Mouse (Mus musculus): ENCODE data around the gene Rgn. TPM values are rescaled to one million over a fixed set of nuclear protein-coding genes. Genes with fewer than 3 reads are reported as not detected.

The Rgn gene
- polyA plus RNA-seq, 1 experiment: not detected

- peak overlapping the region; percentile 46 for H3K9ac ChIP-seq (ENCODE audit: low read depth, poor library complexity, severe bottlenecking)
- no peaks in the 10 kb centered on the region for H3K9me3 ChIP-seq (replicated peaks; ENCODE audit: control insufficient read depth, insufficient read depth, low read length, poor library complexity, severe bottlenecking)
- H3K27ac ChIP-seq (ENCODE audit: insufficient read depth, low read length): no peak overlapping the region
- no peaks in the 10 kb centered on the region for H3K4me1 ChIP-seq (ENCODE audit: control insufficient read depth, insufficient read depth, low read length)
- TF ChIP-seq POLR2A (IDR thresholded peaks at IDR 0.05; ENCODE audit: insufficient read depth, low read length): no peak
- no peak for TF ChIP-seq EP300 (IDR thresholded peaks at IDR 0.05; ENCODE audit: insufficient read depth, low read depth, low read length)
- peak overlapping the region; percentile 52 for H3K4me3 ChIP-seq (ENCODE audit: low read depth, low read length)
- H3K27me3 ChIP-seq (ENCODE audit: control insufficient read depth, insufficient read depth, low read length, poor library complexity, severe bottlenecking): no peaks in the 10 kb centered on the region
- no peaks in the 10 kb centered on the region for H3K36me3 ChIP-seq (ENCODE audit: control insufficient read depth, insufficient read depth, low read length, poor library complexity, severe bottlenecking)
Measured at GRCm38 (mm10) chrX:20548011-20548879, 1.3 kb upstream of the Rgn start.

- no peak for TF ChIP-seq POLR2A (IDR thresholded peaks at IDR 0.05; ENCODE audit: insufficient read depth, low read length)
- TF ChIP-seq EP300 (IDR thresholded peaks at IDR 0.05; ENCODE audit: insufficient read depth, low read depth, low read length): no peak
- no peak for TF ChIP-seq CTCF (IDR thresholded peaks at IDR 0.05; ENCODE audit: low read depth, low read length)
- no peak overlapping the region for H3K27ac ChIP-seq (ENCODE audit: insufficient read depth, low read length)
- no peaks in the 10 kb centered on the region for H3K9me3 ChIP-seq (replicated peaks; ENCODE audit: control insufficient read depth, insufficient read depth, low read length, poor library complexity, severe bottlenecking)
Measured at GRCm38 (mm10) chrX:20548880-20549440, 627 bp upstream of the Rgn start.

GRCm38 (mm10) chrX:20552199-20552598, 2.6 kb downstream of the Rgn start:
- Histone ChIP-seq H3K4me1 (ENCODE audit: control insufficient read depth, insufficient read depth, low read length) (no peaks in the 10 kb centered on the region), H3K36me3 (ENCODE audit: control insufficient read depth, insufficient read depth, low read length, poor library complexity, severe bottlenecking) (no peaks in the 10 kb centered on the region), H3K9me3 (replicated peaks; ENCODE audit: control insufficient read depth, insufficient read depth, low read length, poor library complexity, severe bottlenecking) (no peaks in the 10 kb centered on the region), H3K9ac (ENCODE audit: low read depth, poor library complexity, severe bottlenecking) (no peak overlapping the region), H3K27me3 (ENCODE audit: control insufficient read depth, insufficient read depth, low read length, poor library complexity, severe bottlenecking) (no peaks in the 10 kb centered on the region), H3K4me3 (ENCODE audit: low read depth, low read length) (no peak overlapping the region), H3K27ac (ENCODE audit: insufficient read depth, low read length) (no peak overlapping the region)
- TF ChIP-seq EP300 (IDR thresholded peaks at IDR 0.05; ENCODE audit: insufficient read depth, low read depth, low read length) (no peak), POLR2A (IDR thresholded peaks at IDR 0.05; ENCODE audit: insufficient read depth, low read length) (no peak), CTCF (IDR thresholded peaks at IDR 0.05; ENCODE audit: low read depth, low read length) (no peak)

More at GRCm38 (mm10) chrX:20548880-20549440, 627 bp upstream of the Rgn start:
- Histone ChIP-seq H3K36me3 (ENCODE audit: control insufficient read depth, insufficient read depth, low read length, poor library complexity, severe bottlenecking) (no peaks in the 10 kb centered on the region), H3K9ac (ENCODE audit: low read depth, poor library complexity, severe bottlenecking) (no peak overlapping the region), H3K27me3 (ENCODE audit: control insufficient read depth, insufficient read depth, low read length, poor library complexity, severe bottlenecking) (no peaks in the 10 kb centered on the region), H3K4me3 (ENCODE audit: low read depth, low read length) (no peak overlapping the region), H3K4me1 (ENCODE audit: control insufficient read depth, insufficient read depth, low read length) (no peaks in the 10 kb centered on the region)

GRCm38 (mm10) chrX:20561846-20562245, 12.3 kb downstream of the Rgn start:
- no peaks in the 10 kb centered on the region for H3K9me3 ChIP-seq (replicated peaks; ENCODE audit: control insufficient read depth, insufficient read depth, low read length, poor library complexity, severe bottlenecking)
- no peak overlapping the region for H3K9ac ChIP-seq (ENCODE audit: low read depth, poor library complexity, severe bottlenecking)
- no peak overlapping the region for H3K4me3 ChIP-seq (ENCODE audit: low read depth, low read length)
- TF ChIP-seq EP300 (IDR thresholded peaks at IDR 0.05; ENCODE audit: insufficient read depth, low read depth, low read length) (no peak), CTCF (IDR thresholded peaks at IDR 0.05; ENCODE audit: low read depth, low read length) (no peak), POLR2A (IDR thresholded peaks at IDR 0.05; ENCODE audit: insufficient read depth, low read length) (no peak)
- no peaks in the 10 kb centered on the region for H3K4me1 ChIP-seq (ENCODE audit: control insufficient read depth, insufficient read depth, low read length)
- H3K36me3 ChIP-seq (ENCODE audit: control insufficient read depth, insufficient read depth, low read length, poor library complexity, severe bottlenecking): no peaks in the 10 kb centered on the region
- H3K27ac ChIP-seq (ENCODE audit: insufficient read depth, low read length): no peak overlapping the region
- H3K27me3 ChIP-seq (ENCODE audit: control insufficient read depth, insufficient read depth, low read length, poor library complexity, severe bottlenecking): no peaks in the 10 kb centered on the region

- Histone ChIP-seq H3K9ac (ENCODE audit: low read depth, poor library complexity, severe bottlenecking) (no peak overlapping the region), H3K27me3 (ENCODE audit: control insufficient read depth, insufficient read depth, low read length, poor library complexity, severe bottlenecking) (no peaks in the 10 kb centered on the region), H3K4me1 (ENCODE audit: control insufficient read depth, insufficient read depth, low read length) (no peaks in the 10 kb centered on the region), H3K9me3 (replicated peaks; ENCODE audit: control insufficient read depth, insufficient read depth, low read length, poor library complexity, severe bottlenecking) (no peaks in the 10 kb centered on the region), H3K36me3 (ENCODE audit: control insufficient read depth, insufficient read depth, low read length, poor library complexity, severe bottlenecking) (no peaks in the 10 kb centered on the region), H3K27ac (ENCODE audit: insufficient read depth, low read length) (no peak overlapping the region), H3K4me3 (ENCODE audit: low read depth, low read length) (no peak overlapping the region)
- TF ChIP-seq POLR2A (IDR thresholded peaks at IDR 0.05; ENCODE audit: insufficient read depth, low read length): no peak
- TF ChIP-seq EP300 (IDR thresholded peaks at IDR 0.05; ENCODE audit: insufficient read depth, low read depth, low read length): no peak
Measured at GRCm38 (mm10) chrX:20563941-20564340, 14.4 kb downstream of the Rgn start.

- Histone ChIP-seq H3K27me3 (ENCODE audit: control insufficient read depth, insufficient read depth, low read length, poor library complexity, severe bottlenecking) (no peaks in the 10 kb centered on the region), H3K4me1 (ENCODE audit: control insufficient read depth, insufficient read depth, low read length) (no peaks in the 10 kb centered on the region), H3K4me3 (ENCODE audit: low read depth, low read length) (no peak overlapping the region), H3K36me3 (ENCODE audit: control insufficient read depth, insufficient read depth, low read length, poor library complexity, severe bottlenecking) (no peaks in the 10 kb centered on the region), H3K9me3 (replicated peaks; ENCODE audit: control insufficient read depth, insufficient read depth, low read length, poor library complexity, severe bottlenecking) (no peaks in the 10 kb centered on the region), H3K27ac (ENCODE audit: insufficient read depth, low read length) (no peak overlapping the region), H3K9ac (ENCODE audit: low read depth, poor library complexity, severe bottlenecking) (no peak overlapping the region)
- TF ChIP-seq CTCF (IDR thresholded peaks at IDR 0.05; ENCODE audit: low read depth, low read length): no peak
- TF ChIP-seq EP300 (IDR thresholded peaks at IDR 0.05; ENCODE audit: insufficient read depth, low read depth, low read length): no peak
- no peak for TF ChIP-seq POLR2A (IDR thresholded peaks at IDR 0.05; ENCODE audit: insufficient read depth, low read length)
Measured at GRCm38 (mm10) chrX:20571024-20571423, 21.4 kb downstream of the Rgn start.
